Mouse (Mus musculus) 416B (cell line): ENCODE measurements around the gene Atf5.

ENCODE experiments used
- DNase-seq: peaks from one replicate; pipeline ENCODE4 v3.0.0; 2011; ENCODE audit warnings: low read depth

The Atf5 gene

DNA sequence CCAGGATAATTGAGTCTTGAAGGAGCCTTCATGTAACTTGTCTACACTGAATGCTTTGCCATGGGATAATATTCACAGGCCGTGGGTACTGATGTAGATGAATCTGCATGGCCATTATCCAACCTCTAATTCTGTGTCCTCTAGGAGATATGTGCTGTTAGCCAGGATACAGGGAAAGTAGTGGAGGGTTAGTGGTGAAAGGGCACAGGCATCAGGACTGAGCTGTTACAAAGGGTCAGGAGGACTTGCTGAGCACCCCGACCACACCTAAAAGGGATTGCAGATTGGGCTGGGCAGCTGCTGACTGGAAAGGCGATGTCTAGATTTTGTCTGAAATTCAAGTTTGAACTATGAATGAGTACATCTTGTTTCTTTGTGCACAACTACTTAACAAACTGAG, 4.1 kb upstream of the Atf5 start:
- DNase-seq = no peak

DNA sequence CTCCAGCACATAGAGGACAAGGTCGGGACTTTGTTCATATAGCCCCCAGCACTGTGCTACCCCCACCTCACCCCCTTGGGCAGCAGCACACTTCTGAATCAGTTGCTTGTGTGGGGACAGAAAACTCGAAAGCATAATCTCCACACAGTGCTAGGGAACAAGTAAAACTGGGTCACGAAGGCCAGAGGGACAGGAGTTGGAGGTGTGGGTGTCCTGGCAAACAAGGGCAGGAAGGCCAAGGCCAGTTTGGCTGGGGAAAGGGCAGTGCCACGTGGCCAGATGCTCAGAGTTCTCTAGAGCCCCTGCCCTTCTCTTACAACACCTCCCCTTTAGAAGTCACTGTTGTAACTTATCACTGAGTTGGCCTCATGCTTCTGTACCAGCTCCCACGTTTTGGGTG, 3.4 kb upstream of the Atf5 start:
- no peak for DNase-seq

DNA sequence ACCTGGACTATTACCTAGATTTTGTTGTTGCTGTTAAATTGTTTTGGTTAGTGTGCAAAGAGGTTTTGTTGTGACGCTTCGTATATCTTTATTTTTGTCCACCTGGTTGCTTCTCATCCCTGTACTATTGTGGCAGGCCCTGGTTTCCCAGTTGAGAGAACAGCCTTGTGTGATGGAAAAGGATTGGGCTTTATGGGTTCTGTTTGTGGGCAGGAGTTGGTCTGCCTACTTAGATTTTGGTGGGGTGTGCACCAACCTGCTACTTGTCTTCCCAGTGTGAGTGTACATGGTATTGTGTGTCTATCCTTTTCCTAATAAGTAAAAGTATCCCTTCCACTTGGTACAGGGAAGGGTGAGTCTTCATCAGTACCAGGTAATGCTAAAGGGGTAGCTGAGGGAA, 2.9 kb upstream of the Atf5 start:
- no peak for DNase-seq

DNA sequence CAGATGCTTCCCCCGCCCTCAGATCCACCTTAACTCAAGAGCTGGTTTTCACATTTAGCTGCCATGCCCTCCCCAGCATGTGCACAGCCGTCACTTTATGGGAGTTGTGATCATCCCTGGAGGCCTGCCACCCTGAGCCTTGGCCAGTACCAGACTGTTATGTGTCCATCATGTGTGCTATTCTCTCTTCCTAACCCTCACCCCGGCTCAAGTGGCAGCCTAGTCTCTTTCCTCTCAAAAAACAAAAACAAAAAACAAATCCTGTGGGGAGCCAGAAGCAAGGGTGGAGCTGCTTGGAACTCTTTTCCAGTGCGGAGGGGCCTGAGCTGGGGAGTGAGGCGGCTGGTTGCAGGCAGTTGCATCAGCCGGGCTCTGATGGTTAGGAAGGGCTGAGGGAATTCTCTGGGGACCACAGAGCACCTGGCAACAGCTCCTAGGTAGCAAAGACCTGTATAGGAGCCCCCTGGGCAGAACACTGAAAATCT, 2.3 kb upstream of the Atf5 start:
- DNase-seq = peak; percentile 73

DNA sequence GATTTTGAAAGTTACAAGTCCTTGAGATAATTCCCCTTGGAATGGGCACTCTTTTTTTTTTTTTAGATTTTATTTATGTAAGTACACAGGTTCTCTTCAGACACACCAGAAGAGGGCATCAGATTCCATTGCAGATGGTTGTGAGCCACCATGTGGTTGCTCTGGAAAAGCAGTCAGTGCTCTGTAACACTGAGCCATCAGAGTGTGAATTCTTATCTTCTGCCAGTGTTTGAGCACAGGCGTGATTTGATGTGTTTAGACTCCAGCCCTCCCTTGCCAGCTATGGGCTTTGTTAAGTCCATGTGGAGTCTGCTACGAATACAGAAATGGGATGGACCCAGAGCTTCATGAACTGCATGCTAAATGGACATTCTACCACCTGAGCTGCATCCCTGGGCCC, 1.7 kb upstream of the Atf5 start:
- peak; percentile 54 for DNase-seq

DNA sequence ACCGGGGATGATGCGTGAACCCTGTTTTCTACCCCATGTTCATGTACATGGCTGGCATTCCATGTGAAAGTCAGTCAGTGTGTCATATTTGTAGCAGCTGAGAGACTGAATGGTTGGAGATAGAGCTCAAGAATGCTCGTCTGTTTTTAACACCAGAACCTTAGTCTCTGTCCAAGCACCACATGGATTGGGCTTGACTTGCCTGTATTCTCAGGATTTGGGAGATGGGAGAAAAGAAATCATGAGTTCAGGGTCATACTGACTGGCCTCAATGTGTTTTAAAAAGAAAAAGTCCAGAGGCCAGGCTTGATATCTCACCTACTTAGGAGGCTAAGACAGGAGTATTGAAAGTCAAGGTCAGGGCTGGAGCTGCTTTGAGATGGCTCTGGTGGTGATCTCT, 983 bp upstream of the Atf5 start:
- DNase-seq = no peak

DNA sequence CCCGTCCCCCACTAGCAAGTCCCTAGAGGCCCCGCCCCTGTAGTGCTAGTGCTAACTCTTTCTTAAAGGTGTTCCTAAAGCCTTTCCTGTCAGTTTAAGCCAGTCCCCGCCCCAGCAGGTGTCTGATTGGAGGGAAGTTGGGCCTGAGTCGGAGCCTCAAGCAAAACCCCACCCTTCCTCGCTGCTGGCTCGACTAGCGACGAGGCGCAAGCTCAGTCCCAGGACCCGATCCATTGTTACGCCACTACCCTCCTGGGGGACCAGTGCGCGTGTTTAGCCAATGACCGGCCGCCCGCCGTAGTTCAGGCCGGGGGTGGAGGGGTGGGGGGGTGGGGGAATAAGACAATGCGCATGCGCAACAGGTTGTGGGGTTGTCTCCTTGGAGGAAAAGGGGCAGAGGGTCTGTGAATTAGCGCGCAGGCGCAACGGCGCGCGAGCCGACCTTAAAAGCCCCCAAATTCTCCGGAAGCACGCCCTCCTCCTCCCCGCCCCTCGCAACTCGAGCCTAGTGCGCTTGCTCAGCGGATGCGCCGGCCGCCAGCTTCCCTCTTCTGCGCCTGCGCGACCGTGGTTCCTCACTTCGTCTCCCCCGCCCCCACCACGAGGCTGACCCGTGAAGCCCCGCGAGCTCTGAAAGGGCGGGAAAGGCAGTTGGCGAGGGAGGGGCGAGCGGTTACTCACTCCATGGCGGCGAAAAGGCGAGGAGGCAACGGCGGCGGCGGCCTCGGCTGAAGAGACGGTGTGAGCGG, 563 bp downstream of the Atf5 start, which contains the start of the genes Nup62 and Il4i1:
Gene Nup62 (plus strand): TSS at position 368 of the 749 bp plus-strand sequence.
Gene Il4i1 (plus strand): TSS at position 667 of the 749 bp plus-strand sequence.
- DNase-seq = peak; percentile 100

DNA sequence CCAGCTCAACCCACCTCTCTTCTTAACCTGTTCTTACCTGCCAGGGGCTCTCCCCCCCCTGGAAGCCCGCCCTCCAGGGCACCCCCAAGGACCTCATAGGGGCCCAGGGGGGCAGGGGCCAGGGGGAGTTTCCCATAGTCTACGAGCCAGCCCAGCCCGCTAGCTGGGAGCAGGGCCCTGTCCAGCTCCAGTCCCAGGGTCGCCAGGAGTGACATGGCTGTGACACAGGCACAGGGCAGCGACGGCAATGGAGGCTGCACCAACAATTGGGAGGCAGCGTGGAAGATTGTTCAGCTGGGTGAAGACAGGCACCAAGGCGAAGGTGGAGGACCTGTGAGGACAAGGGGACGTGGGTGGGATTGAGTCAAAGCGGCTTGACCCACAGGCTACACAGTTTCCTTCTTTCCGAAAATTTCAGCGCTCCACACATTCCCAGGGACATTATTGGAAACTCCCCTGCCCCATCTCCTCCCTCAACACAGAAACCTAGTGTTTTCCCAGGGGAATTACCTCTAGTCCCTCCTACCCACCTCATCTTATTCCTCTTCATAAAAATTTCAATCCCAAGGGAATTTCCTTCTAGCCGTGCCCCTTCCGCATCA, 1.4 kb downstream of the Atf5 start:
- no peak for DNase-seq

DNA sequence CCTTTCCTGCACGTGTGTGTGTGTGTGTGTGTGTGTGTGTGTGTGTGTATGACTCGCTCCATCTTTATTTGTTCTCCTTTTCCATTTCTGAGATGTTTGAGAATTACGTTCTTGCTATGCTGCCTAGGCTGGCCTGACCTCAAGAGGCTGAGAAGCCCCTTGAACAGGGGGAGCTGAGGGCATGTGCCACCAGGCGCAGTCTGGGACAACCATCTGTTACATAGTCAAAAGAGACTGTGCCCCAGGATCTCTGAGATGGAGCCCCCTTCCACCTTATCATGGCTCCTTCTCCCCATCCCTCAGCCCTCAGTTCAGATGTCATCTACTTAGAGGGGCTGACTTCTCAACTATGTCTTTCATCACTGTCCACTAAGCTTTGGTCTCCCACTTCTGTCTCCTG, 2.0 kb downstream of the Atf5 start:
- no peak for DNase-seq

DNA sequence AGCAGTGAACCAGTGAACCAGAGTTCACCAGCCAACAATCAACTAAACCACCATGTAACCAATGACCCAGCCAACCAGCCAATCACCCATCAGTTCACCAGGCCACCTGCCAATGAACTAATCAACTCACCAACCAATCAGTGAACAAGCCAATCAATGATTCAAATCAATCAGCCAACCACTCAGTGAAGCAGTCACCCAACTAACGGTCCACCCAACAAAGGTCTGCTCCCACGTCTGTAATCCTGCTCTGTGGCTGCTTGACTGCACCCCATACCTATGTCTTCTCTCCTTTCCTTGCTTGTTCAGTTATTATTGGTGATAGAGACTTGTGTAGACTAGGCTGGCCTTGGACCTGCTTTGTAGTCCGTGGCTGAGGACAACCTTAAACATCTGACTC, 2.5 kb downstream of the Atf5 start:
- DNase-seq = no peak

DNA sequence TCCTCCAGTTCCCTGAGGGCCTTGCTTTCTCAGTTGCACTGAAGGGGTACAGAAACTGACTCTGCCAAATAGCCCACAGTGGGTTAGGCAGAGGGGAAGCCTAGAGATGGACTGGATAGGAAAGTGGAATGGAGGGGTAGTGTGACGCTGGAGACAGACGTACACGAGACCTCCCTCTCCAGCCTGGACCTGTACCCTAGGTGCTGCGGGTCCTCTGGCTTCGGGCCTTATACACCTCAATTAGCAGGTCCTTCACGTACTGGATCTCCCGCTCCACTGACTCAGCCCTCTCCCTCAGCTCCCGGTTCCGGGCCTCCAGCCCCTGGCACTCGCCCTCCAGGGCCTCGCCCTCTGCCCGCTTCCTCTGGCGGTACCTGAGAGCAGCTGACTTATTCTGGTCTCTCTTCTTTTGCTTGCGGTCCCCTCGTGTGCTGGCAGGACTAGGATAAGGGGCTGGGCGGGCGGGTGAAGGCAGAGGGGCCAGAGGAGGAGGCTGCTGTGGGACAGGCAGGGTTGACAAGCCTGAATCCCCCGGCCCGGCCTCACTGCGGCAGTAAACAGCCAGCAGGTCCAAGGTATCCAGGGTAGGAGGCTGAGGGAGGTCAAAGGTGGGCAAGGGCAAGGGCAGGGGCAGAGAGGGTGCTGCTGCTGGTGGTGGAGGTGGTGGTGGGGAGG, 3.7 kb downstream of the Atf5 start:
- DNase-seq = no peak

DNA sequence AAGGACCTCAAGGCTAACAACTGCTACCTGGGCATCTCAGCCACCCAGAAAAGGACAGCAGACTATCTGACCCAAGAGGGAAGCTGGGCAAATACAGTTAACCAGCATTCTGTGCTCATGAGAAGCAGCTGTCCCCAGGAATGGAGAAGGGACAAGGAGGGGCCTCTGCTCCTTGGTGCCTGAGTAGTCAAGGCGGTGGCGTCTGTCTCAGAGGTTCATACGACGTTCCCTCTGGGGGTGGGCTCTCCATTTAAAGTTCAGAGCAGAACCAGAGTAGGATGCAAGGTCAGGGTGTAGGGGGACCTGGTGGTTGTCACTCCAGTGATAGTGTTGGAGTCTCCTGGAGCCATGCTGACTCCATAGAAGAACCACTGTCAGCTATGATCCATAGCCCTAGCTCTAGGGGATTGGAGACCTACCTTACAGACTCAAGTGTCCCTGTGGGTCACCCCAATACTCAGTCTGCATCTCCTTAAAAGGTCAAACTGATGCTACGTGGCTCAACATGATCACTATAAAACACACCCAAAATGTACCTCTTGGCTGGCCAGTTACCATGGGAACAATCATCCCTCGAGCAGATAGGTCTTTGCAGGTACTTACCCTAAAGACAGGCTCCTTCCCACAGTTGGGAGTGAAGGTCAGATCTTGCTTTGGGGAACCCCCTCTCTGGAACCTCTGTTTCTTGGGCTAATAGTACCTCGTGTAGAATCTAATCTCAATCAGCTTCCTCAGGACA, 5.5 kb downstream of the Atf5 start:
- DNase-seq = no peak

DNA sequence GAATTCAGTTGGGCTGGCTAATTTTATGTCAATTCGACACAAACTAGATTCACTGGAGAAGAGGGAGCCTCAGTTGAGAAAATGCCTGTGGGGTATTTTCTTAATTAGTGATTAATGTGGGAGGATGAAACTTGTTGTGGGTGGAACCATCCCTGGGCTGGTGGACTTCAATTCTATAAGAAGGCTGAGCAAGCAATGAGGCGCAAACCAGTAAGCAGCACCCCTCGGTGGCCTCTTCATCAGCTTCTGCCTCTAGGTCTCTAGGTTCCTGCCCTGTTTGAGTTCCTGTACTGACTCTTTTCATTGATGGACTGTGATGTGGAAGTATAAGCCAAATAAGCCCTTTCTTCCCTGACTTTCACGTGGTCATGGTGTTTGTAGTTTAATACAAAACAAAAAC, 6.1 kb downstream of the Atf5 start:
- DNase-seq = no peak

DNA sequence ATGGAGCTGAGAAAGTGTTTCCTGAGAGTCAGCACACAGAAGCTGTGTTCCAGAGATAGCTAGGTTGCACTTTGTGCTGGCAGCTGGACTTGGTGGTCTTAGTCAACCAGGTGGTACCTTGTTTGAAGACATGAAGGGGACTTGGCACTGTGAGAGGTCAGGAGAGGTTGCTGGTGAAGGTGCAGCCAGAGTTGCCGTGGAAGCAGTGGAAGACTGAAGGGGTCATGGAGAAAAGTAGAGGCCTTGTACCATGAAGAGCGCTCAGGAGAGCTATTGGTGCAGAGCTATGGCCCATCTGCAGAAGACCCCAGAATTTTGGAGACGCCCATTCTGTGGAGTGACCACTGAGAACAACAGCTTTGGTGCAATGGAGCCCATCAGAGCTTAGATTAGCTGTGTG, 7.0 kb downstream of the Atf5 start:
- DNase-seq = no peak

DNA sequence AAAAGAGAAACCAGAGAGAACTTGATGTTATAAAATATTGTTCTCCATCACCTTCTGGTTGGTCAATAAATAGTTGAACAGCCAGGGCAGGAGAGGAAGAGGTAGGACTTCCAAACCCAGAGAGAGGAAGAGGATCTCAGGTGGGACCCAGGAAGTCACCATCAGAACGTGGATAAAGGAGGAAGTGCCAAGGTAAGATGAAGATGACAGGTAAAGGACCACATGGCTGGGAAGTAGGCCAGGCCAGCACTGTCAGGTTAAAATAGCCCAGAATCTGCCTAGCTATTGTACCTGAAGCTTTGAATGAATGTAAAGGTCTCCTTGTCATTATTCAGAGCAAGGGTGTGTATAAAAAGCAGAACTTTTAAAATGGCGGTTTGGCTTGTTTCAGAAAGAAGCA, 7.5 kb downstream of the Atf5 start:
- no peak for DNase-seq

DNA sequence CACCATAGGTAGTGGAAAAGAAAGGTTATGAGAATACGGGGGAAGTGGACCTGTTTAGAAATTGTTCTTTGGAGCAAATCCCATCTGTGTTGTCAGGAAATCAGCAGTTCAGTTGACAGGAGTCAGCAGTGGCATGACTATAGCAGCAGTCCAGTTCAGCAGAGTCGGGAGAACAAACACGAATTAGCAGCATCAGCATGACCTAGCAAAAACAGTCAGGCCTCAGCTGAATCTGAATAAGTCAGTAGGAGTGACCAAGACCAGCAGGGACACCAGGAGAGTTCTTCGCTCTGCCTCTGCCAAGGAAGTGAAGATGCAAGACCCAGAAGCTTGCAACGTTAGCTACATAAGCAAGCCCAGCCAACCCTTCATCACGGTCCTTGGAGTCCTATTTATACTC, 23.7 kb downstream of the Atf5 start:
- DNase-seq = peak; percentile 26

DNA sequence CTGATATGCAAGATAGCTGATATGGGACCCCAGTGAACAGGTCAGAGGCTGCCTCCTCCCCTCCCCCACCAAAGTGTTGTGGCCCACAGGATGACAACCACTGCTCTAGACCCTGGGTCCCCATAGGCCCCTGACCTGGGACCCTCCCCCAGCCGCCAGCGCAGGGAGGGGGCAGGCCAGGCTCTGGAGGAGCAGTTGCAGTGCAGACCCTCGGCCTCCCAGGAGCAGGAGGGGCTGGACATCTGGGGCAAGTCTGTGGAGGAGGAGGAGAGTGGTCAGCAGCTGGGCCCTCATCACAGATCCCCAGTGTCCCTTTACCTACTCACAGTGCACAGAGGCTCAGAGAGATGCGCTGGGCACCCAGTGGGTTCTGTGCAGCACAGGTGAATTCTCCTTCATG, 26.4 kb downstream of the Atf5 start:
- no peak for DNase-seq

DNA sequence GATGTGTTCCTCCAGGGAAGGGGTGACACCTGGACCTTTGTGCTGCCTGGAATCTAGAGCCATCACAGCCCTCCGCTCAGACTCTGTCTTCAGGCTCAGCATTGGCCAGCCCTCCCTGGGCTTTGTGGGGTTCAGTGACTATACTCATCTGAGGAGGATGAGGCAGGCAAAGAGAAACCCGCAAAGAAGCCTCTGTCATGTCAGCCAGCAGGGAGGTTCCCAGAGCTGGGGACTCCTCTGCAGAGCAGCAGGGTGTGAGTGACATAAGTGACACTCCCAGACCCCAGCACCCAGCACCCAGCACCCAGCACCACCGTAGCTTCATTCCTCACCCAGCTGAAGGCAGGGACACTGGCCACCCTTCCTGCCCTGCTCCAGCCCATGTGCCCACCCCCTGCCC, 26.9 kb downstream of the Atf5 start:
- DNase-seq = no peak

DNA sequence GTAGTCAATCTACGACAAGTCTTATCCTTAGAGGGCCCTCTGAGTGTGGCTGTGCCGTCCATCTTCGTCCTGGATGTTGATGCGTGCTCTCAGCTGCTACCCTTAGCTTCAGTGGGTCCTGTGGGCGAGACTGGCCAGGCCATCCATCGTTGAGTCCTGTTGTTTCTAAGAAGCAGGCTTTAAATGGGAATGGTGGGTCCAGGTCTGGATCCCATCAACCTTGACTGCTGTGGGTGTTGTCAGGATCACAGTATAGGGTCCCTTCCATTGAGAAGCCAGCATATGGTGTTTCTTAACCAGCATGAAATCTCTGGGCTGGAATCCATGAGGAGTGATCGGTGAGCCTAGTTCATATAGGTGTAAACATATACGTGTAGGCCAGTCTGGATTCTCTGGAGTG, 36.4 kb downstream of the Atf5 start:
- no peak for DNase-seq

DNA sequence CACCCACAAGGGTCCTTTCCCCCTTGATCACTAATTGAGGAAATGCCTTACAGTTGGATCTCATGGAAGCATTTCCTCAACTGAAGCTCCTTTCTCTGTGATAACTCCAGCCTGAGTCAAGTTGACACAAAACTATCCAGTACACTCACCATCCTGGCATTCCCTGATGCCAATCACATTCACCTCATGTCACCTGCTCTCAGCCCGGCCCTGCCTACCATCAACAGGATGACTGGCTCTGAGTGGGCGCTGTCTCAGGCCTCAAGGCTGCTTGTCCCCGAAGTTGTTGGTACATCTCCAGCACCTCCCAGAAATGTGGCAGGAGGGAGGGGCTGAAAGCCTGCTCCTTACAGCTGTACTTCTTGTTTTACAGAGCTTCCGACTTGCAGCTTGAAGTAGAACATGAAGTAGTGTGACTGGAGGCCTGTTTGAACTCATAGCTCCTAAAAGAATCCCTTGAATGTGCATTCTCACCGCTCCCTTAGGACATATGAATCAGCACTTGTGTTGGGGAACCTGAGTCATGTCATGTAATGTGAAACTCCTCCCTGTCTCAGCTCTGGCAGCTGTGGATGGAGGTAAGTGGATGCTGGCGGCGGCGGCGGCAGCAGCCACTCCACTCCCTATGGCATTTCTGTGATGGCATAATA, 39.5 kb downstream of the Atf5 start:
- DNase-seq = peak; percentile 17

DNA sequence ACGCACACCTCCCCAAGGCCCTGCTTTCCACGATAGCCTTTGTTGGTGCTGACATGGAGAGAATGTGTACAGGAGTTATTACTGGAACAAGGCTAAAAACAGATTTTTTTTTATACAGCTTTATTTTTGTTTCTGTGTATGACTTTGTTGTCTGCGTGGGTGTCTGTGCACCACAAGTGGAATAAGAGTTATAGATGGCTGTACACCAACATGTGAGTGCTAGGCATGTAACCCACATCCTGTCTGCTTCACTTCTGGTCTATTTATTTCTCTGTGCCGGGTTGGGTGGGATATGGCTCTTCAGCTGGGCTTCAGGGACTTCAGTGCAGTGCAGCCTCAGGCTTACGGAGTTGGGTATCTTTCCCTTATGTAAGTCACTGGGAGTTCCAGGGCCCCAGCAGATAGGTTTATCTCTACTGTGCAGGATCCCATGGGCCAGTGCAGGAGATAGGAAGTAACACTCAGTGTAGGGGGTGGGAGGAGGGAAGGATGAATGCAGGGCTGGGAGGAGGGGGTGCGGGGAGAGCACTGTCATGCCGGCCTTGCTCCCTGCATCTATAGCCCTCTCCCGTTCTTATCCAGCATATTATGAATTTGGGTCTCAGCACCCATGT, 43.8 kb downstream of the Atf5 start:
- DNase-seq = no peak
